Mouse (Mus musculus) kidney, postnatal 0 days (tissue): ENCODE data around the gene Cys1. TPM values are rescaled to one million over a fixed set of nuclear protein-coding genes. Genes with fewer than 3 reads are reported as not detected.
"Not testable (repeated sequence)": the region's sequence is repeated elsewhere in the genome, so short reads cannot be mapped to it uniquely, and the experiment has no call there.

Experiments
- ATAC-seq: fragments of 200-750 bp; cut with Nextera tagmentation; replicated peaks from 2 replicates; pipeline ENCODE4 v1.8.0; 2017; ENCODE audit warnings: low read depth, moderate number of reproducible peaks, moderate TSS enrichment, moderate library complexity; ENCODE audit not compliant: low FRiP score
- DNase-seq: peaks from one replicate; pipeline ENCODE4 v3.0.0-alpha.2; 2016; ENCODE audit warnings: low spot score
- H3K27ac ChIP-seq: fragments of 300-500 bp; sonication (generic); 2 replicates; pipeline ENCODE4 v1.5.1; 2014; ENCODE audit warnings: mild to moderate bottlenecking
- H3K27me3 ChIP-seq: fragments of 300-500 bp; sonication (generic); 2 replicates; pipeline ENCODE4 v1.6.1; 2014; ENCODE audit warnings: low read length, mixed read lengths; ENCODE audit not compliant: insufficient read depth
- H3K36me3 ChIP-seq: fragments of 300-500 bp; sonication (generic); 2 replicates; pipeline ENCODE4 v1.6.1; 2014; ENCODE audit warnings: low read length, mixed read lengths; ENCODE audit not compliant: insufficient read depth
- H3K4me1 ChIP-seq: fragments of 300-500 bp; sonication (generic); replicated peaks from 2 replicates; pipeline ENCODE4 v1.6.1; 2014; ENCODE audit warnings: antibody characterized with exemption, low read length, mixed read lengths; ENCODE audit not compliant: insufficient read depth
- H3K4me2 ChIP-seq: fragments of 300-500 bp; sonication (generic); 2 replicates; pipeline ENCODE4 v1.6.1; 2014; ENCODE audit warnings: mild to moderate bottlenecking, low read length, moderate library complexity, mixed read lengths
- H3K4me3 ChIP-seq: fragments of 300-500 bp; sonication (generic); replicated peaks from 2 replicates; pipeline ENCODE4 v1.5.1; 2014; ENCODE audit warnings: low read depth, low read length
- H3K9ac ChIP-seq: fragments of 300-500 bp; sonication (generic); 2 replicates; pipeline ENCODE4 v1.6.1; 2014; ENCODE audit warnings: low read depth, low read length
- H3K9me3 ChIP-seq: fragments of 300-500 bp; sonication (generic); replicated peaks from 2 replicates; pipeline ENCODE4 v1.6.1; 2016; ENCODE audit warnings: low read length, inconsistent platforms, mixed read lengths
- CTCF ChIP-seq: IDR thresholded peaks from 2 replicates; pipeline ENCODE4 v1.5.1; 2016; ENCODE audit warnings: antibody characterized with exemption, low read depth, mild to moderate bottlenecking, moderate library complexity
- WGBS: fragments of 180-500 bp; shearing (Covaris S2); extraction: QIAGEN DNeasy Blood & Tissue Kit; methylation state at CpG from one replicate; pipeline ENCODE4 v1.1.7; 2014; 5-methylcytosine and 5-hydroxymethylcytosine counted together
- polyA plus RNA-seq: library from polyadenylated mRNA; unstranded; fragments of >200 nt; fragmentation: Nextera tagmentation; extraction: Ambion mirVana; gene quantifications from 2 replicates; pipeline ENCODE4 v1.2.1, GENCODE M21; 2015

The Cys1 gene
- polyA plus RNA-seq, 1 experiment from 2014 or later = 16.4 TPM

GRCm38 (mm10) chr12:24642370-24642802, 39.2 kb downstream of the Cys1 start:
- no peak for TF ChIP-seq CTCF
- Histone ChIP-seq H3K4me3 (no peak overlapping the region), H3K27ac (no peak overlapping the region), H3K9ac (no peak overlapping the region), H3K9me3 (no peaks in the 10 kb centered on the region), H3K4me2 (no peak overlapping the region), H3K4me1 (no peaks in the 10 kb centered on the region), H3K27me3 (no peaks in the 10 kb centered on the region), H3K36me3 (no peaks in the 10 kb centered on the region)
- DNase-seq = no peak
- ATAC-seq = no peak; the same call in 1 of the 2 replicates
- WGBS = 58% methylated on average over 4 of the region's 4 CpGs

- not testable (repeated sequence) for H3K4me3 ChIP-seq, H3K36me3 ChIP-seq
Measured at GRCm38 (mm10) chr12:24638787-24639186, 42.8 kb downstream of the Cys1 start.

GRCm38 (mm10) chr12:24634648-24635047, 47.0 kb downstream of the Cys1 start:
- no peak for ATAC-seq
- Histone ChIP-seq H3K27me3 (no peaks in the 10 kb centered on the region), H3K4me2 (no peak overlapping the region), H3K4me1 (no peaks in the 10 kb centered on the region), H3K36me3 (no peaks in the 10 kb centered on the region), H3K4me3 (no peak overlapping the region), H3K9ac (no peak overlapping the region), H3K9me3 (no peaks in the 10 kb centered on the region), H3K27ac (no peak overlapping the region)
- 90% methylated on average over 3 of the region's 3 CpGs for WGBS
- no peak for DNase-seq
- TF ChIP-seq CTCF = no peak

More at GRCm38 (mm10) chr12:24638787-24639186, 42.8 kb downstream of the Cys1 start:
- not testable (repeated sequence) for H3K9me3 ChIP-seq, ATAC-seq, H3K9ac ChIP-seq, DNase-seq, H3K4me2 ChIP-seq, H3K27me3 ChIP-seq, H3K4me1 ChIP-seq, H3K27ac ChIP-seq
- WGBS = 96% methylated on average over 10 of the region's 10 CpGs

- no peak overlapping the region for H3K4me2 ChIP-seq
- WGBS = 73% methylated on average over 4 of the region's 4 CpGs
- no peak overlapping the region for H3K27ac ChIP-seq
Measured at GRCm38 (mm10) chr12:24634212-24634611, 47.4 kb downstream of the Cys1 start.

GRCm38 (mm10) chr12:24633753-24634191, 47.8 kb downstream of the Cys1 start:
- H3K9me3 ChIP-seq = no peaks in the 10 kb centered on the region
- ATAC-seq = no peak
- no peaks in the 10 kb centered on the region for H3K4me1 ChIP-seq
- H3K9ac ChIP-seq = no peak overlapping the region
- no peak overlapping the region for H3K4me2 ChIP-seq
- DNase-seq = no peak
- no peaks in the 10 kb centered on the region for H3K27me3 ChIP-seq
- TF ChIP-seq CTCF = no peak
- no peaks in the 10 kb centered on the region for H3K36me3 ChIP-seq
- no peak overlapping the region for H3K4me3 ChIP-seq
- H3K27ac ChIP-seq = no peak overlapping the region
- WGBS = 62% methylated on average over 1 of the region's 1 CpGs

More at GRCm38 (mm10) chr12:24634212-24634611, 47.4 kb downstream of the Cys1 start:
- no peak for DNase-seq
- TF ChIP-seq CTCF = no peak
- Histone ChIP-seq H3K9ac (no peak overlapping the region), H3K4me1 (no peaks in the 10 kb centered on the region), H3K36me3 (no peaks in the 10 kb centered on the region), H3K4me3 (no peak overlapping the region), H3K27me3 (no peaks in the 10 kb centered on the region), H3K9me3 (no peaks in the 10 kb centered on the region)
- no peak for ATAC-seq

- ATAC-seq = no peak
- 62% methylated on average over 4 of the region's 4 CpGs for WGBS
- Histone ChIP-seq H3K9ac (no peak overlapping the region), H3K27me3 (no peaks in the 10 kb centered on the region), H3K36me3 (no peaks in the 10 kb centered on the region), H3K4me3 (no peak overlapping the region), H3K27ac (no peak overlapping the region), H3K9me3 (no peaks in the 10 kb centered on the region), H3K4me2 (no peak overlapping the region), H3K4me1 (no peaks in the 10 kb centered on the region)
- no peak for TF ChIP-seq CTCF
- DNase-seq = no peak
Measured at GRCm38 (mm10) chr12:24632404-24632803, 49.2 kb downstream of the Cys1 start.

GRCm38 (mm10) chr12:24630220-24630619, 51.4 kb downstream of the Cys1 start:
- peak; percentile 73 for TF ChIP-seq CTCF
- Histone ChIP-seq H3K27me3 (no peaks in the 10 kb centered on the region), H3K4me1 (no peaks in the 10 kb centered on the region), H3K4me3 (no peak overlapping the region), H3K9me3 (no peaks in the 10 kb centered on the region), H3K36me3 (no peaks in the 10 kb centered on the region), H3K27ac (no peak overlapping the region), H3K4me2 (no peak overlapping the region), H3K9ac (no peak overlapping the region)
- DNase-seq (peak; percentile 63), ATAC-seq (no peak; the same call in 1 of the 2 replicates)
- WGBS = 76% methylated on average over 1 of the region's 1 CpGs
